Mouse (Mus musculus) brown adipose tissue, adult 24 weeks (tissue): ENCODE measurements at regions not wholly inside any gene's neighbourhood (a gene's known extent, or its start where the extent isn't known, plus 50 kb on each side); places are given as distances from the start of the nearest gene placed in this dataset.

Experiments used
- H3K27ac ChIP-seq: fragments of 200-500 bp; replicated peaks from 2 replicates; pipeline ENCODE4 v1.5.1; 2012; ENCODE audit warnings: low read depth, mild to moderate bottlenecking, low read length
- H3K4me1 ChIP-seq: fragments of 200-500 bp; 2 replicates; pipeline ENCODE4 v1.6.1; 2012; ENCODE audit warnings: low read length, mixed read lengths; ENCODE audit not compliant: control insufficient read depth, insufficient read depth, insufficient read length
- H3K4me3 ChIP-seq: fragments of 200-500 bp; 2 replicates; pipeline ENCODE4 v1.5.1; 2012; ENCODE audit warnings: low read depth, mild to moderate bottlenecking, low read length, moderate library complexity; ENCODE audit not compliant: insufficient read depth

DNA sequence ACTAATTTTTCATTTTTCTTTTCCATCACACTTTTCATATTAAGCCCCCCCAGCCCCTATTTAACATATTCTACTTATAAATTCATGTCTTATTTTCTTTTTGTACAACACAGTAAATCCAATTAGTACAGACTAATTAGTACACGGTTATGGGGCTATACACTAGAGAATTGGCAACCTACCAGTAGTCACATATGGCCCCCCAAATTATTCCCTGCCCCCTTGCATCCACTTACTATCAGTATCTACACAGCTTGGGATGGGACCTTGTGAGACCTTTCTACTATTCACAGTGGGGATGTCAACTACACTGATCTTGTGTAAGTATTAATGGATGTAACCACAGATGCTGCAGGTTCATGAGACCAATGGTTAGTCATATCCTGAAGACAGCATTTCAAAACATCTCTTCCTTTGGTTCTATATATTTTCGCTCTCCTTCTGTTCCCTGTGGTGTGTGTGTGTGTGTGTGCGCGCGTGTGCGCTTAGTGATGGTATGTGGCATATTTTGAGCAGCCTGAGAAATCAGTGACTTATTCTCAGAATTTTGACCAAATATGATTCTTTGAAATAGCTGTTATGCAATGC lies 732.9 kb upstream of the Zeb2 start:
- Histone ChIP-seq H3K4me3 (no peak overlapping the region), H3K4me1 (no peaks in the 10 kb centered on the region), H3K27ac (no peak overlapping the region)

- H3K27ac ChIP-seq: no peak overlapping the region
- no peak overlapping the region for H3K4me3 ChIP-seq
- H3K4me1 ChIP-seq: no peaks in the 10 kb centered on the region
Measured at GRCm38 (mm10) chr2:45840389-45840788, 723.2 kb upstream of the Zeb2 start.

GRCm38 (mm10) chr2:45836546-45837221 lies 719.5 kb upstream of the Zeb2 start:
- Histone ChIP-seq H3K27ac (no peak overlapping the region), H3K4me3 (no peak overlapping the region), H3K4me1 (no peaks in the 10 kb centered on the region)

- no peak overlapping the region for H3K4me3 ChIP-seq
- H3K27ac ChIP-seq: peak overlapping the region; percentile 68; the same call in 1 of the 2 replicates
Measured at GRCm38 (mm10) chr2:45817945-45818719, 700.9 kb upstream of the Zeb2 start.

GRCm38 (mm10) chr2:45814741-45815140 lies 697.5 kb upstream of the Zeb2 start:
- Histone ChIP-seq H3K27ac (no peak overlapping the region), H3K4me1 (peaks cover 3% of the 10 kb centered on the region; the same call in 1 of the 2 replicates), H3K4me3 (no peak overlapping the region)

More at GRCm38 (mm10) chr2:45817945-45818719, 700.9 kb upstream of the Zeb2 start:
- peaks cover 3% of the 10 kb centered on the region; the same call in 1 of the 2 replicates for H3K4me1 ChIP-seq

DNA sequence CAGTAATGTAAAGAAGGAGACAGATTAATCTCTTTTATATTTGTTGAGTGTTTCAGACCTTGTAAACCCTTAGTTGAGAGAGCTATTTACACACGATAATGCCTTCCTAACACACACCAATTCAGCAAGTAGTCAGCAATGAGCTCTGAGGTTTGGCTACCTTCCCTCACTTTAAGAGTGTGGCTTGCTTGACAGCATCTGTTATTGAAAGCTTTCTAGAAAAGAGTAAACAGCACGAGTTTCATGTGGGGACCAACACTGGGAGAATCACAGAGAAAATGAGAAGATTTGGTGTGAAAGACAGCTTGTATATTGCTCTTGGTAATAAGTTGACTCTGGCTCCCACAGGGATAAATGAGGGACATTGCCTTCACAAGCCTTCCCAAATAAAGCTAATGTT lies 688.1 kb upstream of the Zeb2 start:
- Histone ChIP-seq H3K27ac (no peak overlapping the region), H3K4me1 (no peaks in the 10 kb centered on the region), H3K4me3 (no peak overlapping the region)

GRCm38 (mm10) chr2:45800131-45800530 lies 682.9 kb upstream of the Zeb2 start:
- no peak overlapping the region for H3K4me3 ChIP-seq
- H3K4me1 ChIP-seq: no peaks in the 10 kb centered on the region
- no peak overlapping the region for H3K27ac ChIP-seq

DNA sequence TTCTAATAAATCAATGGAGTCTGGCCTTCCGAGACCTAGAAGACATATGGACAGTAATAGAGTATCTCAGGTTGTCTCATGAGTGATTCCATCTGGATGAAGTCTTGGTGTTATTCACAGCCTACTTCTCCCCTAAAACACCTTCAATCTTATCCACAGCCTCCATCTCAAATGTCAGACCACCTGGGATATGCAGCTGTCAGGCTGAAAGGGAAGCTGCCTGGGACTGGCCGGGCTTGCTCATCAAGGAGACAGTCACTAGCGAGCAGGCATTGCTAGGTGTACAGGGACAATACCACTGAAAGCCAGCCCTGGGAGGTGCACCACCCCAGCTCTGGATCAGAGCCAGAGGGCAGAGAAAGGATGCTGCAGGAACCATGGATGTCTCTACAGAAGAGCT lies 676.4 kb upstream of the Zeb2 start:
- no peaks in the 10 kb centered on the region for H3K4me1 ChIP-seq
- no peak overlapping the region for H3K4me3 ChIP-seq
- H3K27ac ChIP-seq: no peak overlapping the region

DNA sequence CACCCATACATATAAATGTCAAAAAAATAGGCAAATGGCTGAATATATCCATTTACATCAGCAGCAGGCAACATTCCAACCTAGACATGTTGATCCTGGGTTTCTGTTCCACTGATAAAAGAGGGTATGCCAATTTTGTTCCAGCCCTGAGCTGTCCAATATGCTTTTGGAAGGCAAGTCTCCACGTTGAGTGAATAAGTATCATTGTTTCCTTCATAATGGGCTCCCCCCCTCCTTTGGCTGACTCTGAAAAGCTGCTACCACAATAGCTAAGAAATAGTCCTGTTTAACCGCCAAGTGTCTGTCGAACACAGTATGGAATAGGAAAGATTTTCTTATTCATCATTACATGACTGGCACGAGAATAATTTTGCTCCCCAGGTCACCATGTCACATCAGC lies 672.5 kb upstream of the Zeb2 start:
- Histone ChIP-seq H3K4me3 (no peak overlapping the region), H3K4me1 (no peaks in the 10 kb centered on the region), H3K27ac (no peak overlapping the region)

DNA sequence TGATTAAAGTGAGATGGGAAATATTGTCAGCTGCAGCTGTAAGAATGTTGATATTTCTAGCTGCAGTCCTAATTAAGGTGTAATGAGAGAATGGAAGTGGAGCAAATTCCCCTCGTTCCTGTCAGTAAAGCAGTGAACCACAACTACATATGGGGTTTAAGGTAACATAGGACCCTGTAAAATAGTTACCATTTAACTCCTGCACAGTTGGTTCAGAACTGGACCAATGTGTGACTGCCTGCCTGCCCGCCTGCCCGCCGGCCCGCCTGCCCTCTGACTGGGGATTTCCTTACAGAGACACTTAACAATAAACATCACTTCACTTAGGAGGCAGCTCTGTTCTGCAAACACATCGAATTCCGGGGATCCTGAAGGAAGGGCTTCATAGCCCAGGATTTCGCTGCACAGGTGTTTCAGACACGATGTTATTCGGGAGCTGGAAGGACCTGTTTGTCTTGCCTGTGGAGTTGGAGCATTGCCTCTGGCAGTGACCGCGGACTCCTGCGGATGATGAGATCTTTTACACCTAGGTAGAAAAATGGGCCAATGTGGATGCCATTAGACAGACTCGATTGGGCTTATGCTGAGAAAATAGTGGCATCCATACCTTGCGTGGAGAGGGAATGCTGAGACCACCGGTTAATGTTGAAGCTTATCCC lies 670.7 kb upstream of the Zeb2 start:
- no peaks in the 10 kb centered on the region for H3K4me1 ChIP-seq
- H3K27ac ChIP-seq: no peak overlapping the region
- H3K4me3 ChIP-seq: no peak overlapping the region

- Histone ChIP-seq H3K27ac (no peak overlapping the region), H3K4me1 (no peaks in the 10 kb centered on the region), H3K4me3 (no peak overlapping the region)
Measured at GRCm38 (mm10) chr2:45786787-45787186, 669.6 kb upstream of the Zeb2 start.

DNA sequence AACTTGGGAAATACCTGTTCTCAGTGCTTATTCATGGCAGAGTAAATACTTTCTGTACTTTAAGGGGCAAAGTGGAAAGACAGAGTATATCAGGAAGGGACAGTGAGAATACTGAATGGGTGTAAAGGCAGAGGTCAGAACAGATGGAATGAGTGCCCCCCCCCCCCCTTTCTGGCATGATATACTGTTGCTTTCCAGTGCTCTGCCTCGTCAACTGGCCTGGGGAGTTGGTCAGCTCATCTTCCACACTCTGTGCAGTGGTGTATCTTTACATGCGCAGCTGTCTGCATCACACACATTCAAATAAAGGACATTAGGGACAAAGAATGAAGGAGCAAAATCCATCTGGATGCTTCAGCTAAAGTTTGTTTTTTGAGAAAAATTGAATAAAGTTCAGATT lies 668.5 kb upstream of the Zeb2 start:
- Histone ChIP-seq H3K4me3 (no peak overlapping the region), H3K27ac (no peak overlapping the region), H3K4me1 (no peaks in the 10 kb centered on the region)

DNA sequence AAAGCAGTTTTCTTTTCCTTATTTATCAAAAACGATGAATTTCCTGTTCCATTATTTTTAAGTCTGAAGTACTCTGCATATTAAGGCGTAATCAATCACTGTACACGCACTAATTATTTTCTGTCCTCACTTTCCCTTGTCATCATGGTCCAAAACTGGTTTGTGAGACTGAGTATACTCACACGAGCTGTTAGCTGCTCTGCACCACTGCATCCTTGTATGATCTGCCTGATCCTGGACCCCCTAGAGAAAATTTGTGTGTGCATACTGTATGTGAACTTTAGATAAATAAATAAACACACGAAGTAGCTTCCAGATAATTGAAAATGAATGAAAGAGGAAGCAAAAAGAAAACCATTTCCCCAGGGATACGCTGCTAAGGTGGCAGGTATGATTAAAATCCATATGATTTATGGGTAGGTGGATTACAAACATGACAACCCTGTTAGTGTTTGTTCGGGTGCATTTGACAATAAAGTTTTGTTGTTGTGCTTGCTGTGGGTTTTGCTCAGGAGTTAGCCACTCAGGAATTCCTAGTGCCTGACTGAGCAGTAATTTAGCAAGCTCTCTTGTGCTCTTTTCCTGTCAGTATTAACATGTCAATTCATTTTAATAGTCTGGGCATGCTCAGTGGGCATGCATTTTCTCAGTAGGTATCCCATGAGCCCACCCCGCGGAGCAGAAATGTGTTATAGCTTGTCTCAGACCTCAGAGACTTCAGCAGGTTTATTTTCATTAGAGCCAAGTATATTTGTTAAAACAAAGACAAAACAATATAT lies 666.6 kb upstream of the Zeb2 start:
- Histone ChIP-seq H3K4me3 (no peak overlapping the region), H3K27ac (no peak overlapping the region), H3K4me1 (no peaks in the 10 kb centered on the region)

DNA sequence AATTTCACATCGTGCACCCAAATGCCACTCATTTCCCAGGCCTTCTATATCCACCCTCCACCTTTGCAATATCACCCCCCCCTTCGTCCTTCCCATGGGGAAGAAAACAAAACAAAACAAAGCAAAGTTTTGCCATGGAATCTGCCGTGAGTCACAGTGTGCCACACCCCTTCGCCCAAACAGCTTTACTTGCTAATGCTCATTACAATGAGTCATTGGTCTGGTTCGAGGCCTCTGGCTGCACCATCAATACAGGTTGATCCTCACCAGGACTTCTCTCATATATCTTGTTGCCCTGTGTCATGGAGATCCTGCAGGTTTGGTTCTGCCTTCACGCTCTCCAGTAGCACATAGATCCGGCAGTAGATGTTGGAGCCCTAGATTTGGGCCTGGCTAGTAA lies 660.3 kb upstream of the Zeb2 start:
- no peak overlapping the region for H3K27ac ChIP-seq
- H3K4me3 ChIP-seq: no peak overlapping the region

More for the DNA sequence above, 660.3 kb upstream of the Zeb2 start:
- H3K4me1 ChIP-seq: peaks cover 3% of the 10 kb centered on the region; the same call in 1 of the 2 replicates
